Mouse (Mus musculus): ENCODE measurements around the gene Chpf.

The Chpf gene

GRCm38 (mm10) chr1:75457710-75458024 is 21.4 kb downstream of the Chpf start:
- DNase-seq, result no peak

- no peak for DNase-seq
Measured at GRCm38 (mm10) chr1:75456746-75457564, 22.2 kb downstream of the Chpf start.

- DNase-seq, result no peak
Measured at GRCm38 (mm10) chr1:75455948-75456347, 23.2 kb downstream of the Chpf start.

DNA sequence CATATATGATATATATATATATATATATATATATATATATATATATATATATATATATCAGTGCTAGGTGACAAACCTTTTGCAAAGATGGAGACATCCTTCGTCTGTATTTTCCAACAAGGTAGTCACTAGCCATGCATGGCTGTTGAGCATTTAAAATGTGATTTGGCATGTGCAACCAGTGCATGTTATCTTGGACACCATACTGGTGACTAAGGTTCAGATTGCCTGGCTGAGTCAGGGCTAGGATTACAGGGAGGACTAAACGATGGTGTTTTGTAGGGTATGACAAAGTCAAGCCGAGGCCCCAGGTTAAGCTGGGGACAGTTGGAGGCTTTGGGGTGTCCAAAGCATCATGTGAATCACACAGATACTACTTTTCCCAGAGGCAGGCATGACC is 23.7 kb downstream of the Chpf start:
- no peak for DNase-seq

DNA sequence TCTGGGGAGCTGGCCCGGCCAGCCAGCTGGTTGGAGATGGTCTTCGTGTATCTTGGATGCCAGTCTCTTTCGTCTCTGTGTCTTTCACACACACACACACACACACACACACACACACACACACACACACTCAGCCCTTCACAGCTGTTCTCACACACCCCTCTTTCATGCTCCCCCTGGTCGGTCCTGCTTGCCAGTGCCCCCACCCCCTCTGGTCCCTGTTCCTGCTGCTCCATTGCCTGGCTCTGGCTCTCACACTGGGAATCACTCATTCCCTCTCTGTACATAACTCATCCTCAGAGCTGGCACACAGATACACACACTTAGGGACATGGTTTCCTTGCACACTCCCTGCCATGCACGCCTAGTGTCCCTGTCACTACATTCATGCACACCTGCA is 27.2 kb downstream of the Chpf start:
- no peak for DNase-seq

GRCm38 (mm10) chr1:75450314-75451005 is 28.6 kb downstream of the Chpf start, which contains the start of gene Asic4:
Gene Asic4 (plus strand): TSS chr1:75450436.
- no peak for DNase-seq

DNA sequence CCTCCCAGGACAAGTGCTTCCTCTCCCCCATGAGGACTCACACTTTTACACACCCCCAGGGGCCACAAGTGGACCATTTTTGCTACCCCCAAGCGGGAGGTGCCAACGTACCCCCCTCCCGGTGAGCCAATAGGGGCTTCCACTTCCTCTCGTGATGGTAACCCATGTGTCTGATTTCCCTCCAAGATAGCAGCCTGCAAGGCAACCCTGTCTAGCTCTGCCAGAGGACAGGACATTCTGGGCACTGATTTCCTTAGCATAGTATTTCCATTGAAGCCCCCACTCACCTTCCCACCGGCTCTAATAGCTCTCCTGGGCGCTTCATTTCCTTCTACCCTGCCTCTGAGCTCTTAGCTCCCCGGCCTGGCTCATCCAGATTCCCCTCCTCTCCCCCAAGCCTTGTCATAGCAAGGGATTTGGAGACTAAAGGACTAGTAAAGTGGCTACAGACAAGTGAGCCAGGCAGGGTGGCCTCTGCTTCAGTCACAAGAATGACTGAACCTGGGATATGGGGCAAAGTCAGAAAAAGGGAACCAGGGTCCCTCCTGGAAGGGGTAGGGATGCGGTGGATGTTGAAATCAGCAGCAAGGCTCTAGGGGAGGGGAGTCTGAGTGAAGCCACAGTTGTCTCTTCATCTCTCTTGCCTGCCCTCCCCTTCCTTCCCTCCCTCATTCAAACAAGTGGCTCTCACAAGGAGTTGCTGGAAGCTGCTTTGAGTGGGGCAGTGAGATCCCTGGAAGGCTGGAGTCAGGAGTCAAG is 29.6 kb downstream of the Chpf start:
- DNase-seq, result no peak

GRCm38 (mm10) chr1:75448937-75449336 is 30.2 kb downstream of the Chpf start:
- no peak for DNase-seq

GRCm38 (mm10) chr1:75448052-75448431 is 31.1 kb downstream of the Chpf start:
- no peak for DNase-seq

- DNase-seq, result no peak
Measured at GRCm38 (mm10) chr1:75447265-75448051, 31.6 kb downstream of the Chpf start.

GRCm38 (mm10) chr1:75446656-75447055 is 32.5 kb downstream of the Chpf start:
- no peak for DNase-seq

DNA sequence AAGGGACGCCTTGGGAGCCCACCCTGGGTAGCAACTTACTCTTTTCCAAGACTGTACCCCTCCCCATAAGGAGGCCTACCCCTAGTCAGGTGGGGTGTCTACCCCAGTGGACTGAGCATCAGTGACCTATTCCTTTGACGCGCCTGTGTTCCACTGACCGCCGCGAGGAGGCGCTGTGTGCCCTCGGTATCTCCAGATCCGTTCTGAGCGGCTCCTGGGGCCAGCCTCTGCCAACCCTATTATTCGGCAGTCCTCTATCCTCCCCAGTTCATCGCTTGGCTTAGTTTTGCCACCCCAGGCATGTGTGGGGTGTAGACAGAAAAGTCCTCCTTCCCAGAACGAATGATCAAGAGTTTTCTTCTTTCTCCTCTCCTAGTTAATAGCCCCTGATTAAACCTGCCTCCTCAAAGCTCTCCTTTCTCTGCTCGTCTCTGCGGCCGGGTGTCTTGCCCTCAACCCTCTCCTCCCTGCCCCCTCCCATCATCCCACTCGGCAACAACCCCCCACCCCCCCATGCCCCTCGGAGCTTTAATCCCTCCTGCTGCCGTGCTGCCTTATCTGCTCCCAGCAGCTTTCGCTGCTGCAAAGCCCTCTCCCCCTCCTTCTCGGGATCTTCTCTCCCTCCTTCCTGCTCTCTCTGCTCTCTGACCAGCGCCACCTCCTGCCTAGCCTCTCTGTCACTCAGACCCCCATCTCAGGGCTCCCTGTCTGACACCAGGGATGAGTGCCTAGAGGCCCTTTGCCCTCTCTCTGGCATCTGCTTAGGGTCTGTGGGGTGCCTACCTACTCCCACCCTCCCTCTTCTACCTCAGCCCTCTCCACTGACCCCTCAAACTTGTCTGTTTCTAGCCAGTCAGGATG is 33.1 kb downstream of the Chpf start:
- peak; percentile 84 for DNase-seq

- DNase-seq, result no peak
Measured at GRCm38 (mm10) chr1:75445141-75445701, 33.9 kb downstream of the Chpf start.

DNA sequence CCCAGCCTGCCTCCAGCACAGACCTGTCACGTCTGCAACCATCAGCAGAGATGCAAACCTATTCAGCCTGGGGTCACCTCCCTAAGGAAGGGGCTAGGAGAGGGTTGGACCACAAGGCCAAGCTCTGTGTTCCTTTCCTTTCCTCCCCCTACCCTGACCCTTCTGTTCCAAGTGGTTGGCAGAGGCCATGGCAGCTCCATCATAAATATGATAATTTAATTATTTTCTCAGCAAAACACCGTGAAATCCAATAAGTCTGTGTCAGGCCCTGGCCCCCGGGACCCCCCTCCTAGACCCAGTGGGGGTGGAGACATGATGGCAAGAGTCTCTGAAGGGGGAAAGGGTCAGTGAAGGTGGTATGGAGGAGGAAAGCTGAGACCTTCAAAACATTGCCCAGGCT is 34.9 kb downstream of the Chpf start:
- no peak for DNase-seq

DNA sequence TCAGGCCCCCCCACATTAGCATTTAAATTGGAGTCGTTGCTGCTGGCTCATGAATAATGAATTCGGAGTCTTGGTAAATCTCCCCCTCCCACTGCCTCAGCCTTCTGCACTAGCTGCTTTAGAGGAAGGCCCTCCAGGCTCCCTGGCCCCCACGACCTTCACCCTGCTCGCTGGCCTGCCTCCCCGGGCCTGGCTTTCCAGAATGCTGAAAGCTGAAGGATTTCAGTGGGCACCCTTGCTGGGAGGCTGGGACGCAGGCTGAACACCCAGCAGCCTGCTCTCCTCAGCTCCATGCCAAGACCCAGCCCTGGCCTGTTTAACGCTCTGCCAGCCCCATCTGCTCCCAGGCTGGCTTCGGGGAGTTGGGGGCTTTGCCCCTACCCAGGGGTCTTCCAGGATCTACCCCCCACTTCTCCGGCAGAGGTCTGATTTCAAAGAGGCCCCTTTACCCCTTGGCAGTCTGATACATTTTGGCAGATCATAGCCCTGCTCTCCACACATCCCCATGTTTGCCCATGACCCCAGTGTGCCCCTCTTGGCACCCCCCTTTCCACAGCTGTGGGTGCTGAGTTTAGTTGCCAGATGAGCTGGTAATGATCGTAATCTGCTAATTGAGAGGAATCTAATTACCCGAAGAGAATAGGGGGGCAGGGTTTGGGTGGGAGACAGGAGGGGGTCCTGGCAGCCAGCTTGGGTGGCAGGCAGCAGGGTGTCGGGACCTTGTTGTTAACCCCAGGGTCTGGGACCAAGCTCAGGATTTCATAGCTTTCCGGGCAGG is 35.7 kb downstream of the Chpf start:
- DNase-seq, result no peak

DNA sequence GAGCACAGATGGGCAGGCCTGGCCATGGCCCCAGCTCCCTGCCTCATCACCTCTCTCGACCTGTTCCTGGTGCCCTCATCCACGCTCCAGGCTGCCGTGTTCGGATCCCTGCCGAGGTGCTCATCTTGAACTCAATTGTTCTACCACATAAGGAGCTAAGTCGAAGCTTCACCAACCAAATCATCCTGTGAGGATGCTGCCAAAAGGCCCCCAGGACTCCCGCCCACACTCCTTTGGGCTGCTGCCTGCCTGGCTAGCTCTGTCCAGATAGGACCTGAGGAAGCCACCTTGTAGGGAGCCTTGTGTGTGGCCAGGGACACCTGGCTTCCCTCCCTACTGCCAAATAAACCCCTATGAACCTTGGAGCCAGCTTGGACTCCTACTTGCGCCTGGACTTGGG is 36.3 kb downstream of the Chpf start:
- DNase-seq, result no peak

DNA sequence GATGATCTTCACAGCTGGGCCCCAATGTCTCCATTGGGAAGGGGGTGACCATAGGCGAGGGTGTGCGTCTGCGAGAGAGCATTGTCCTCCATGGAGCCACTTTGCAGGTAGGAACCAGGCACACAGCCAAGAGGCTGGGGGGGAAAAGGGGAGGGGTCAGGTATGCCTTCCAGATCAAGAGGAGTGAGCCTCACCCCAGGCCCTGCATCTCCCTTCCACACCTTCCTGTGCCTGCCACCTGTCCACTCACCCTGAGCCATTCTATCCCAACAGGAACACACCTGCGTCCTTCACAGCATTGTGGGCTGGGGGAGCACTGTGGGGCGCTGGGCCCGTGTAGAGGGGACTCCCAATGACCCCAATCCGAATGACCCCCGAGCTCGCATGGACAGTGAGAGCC is 36.9 kb downstream of the Chpf start:
- DNase-seq, result no peak

DNA sequence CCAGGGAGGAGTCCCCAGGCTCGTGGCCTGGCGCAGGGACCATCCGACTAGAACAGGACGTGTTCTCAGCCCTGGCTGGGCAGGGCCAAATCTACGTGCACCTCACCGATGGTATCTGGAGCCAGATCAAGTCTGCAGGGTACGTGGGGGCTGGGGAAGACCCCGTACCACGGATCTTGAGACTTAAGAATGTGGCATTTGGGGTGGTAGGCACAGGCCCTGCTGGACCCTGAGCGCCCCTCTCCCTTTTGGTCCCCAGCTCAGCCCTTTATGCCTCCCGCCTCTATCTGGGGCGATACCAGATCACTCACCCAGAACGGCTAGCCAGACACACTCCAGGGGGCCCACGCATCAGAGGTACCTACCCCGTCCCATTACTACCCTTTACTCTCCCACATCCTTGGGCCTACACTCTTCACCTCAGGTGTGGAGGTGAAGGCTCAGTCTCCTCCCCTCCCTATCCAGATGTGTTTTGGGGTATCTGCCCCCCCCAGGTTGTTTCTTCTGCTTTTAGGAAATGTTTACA is 37.6 kb downstream of the Chpf start:
- no peak for DNase-seq

DNA sequence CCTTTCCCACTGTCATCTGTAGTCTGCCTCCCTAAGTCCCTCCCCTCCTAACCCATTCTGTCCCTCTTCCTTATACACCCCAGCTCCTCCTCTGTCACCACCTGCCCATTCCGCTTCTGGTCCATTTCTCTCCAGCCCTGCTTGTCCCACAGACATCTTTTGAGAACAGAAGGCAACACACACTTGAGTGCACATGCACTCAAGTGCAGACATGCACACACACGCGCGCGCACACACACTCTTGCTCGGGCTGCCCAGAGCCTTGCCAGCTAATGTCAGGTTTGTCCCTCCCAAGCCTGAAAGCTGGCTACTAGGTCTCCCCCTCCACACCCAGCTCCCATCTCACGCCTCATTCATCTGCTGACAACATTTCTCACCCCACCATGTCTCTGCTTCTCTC is 38.4 kb downstream of the Chpf start:
- no peak for DNase-seq

GRCm38 (mm10) chr1:75438782-75439181 is 40.3 kb downstream of the Chpf start:
- DNase-seq, result no peak
